Mouse (Mus musculus) kidney, adult 18-20 months (tissue): ENCODE measurements around the gene Lhpp.

ENCODE experiments used
- DNase-seq: peaks from one replicate; pipeline ENCODE4 v3.0.0; 2021

Lhpp gene

GRCm38 (mm10) chr7:132599071-132599975, 11.1 kb upstream of the Lhpp start, which contains the start of gene Nkx1-2:
Nkx1-2 (minus strand) TSS chr7:132599637.
- DNase-seq: no peak

GRCm38 (mm10) chr7:132600026-132600425, 10.4 kb upstream of the Lhpp start:
- DNase-seq: no peak

GRCm38 (mm10) chr7:132600926-132601325, 9.5 kb upstream of the Lhpp start:
- no peak for DNase-seq

GRCm38 (mm10) chr7:132604720-132605119, 5.7 kb upstream of the Lhpp start:
- no peak for DNase-seq

GRCm38 (mm10) chr7:132605689-132606088, 4.7 kb upstream of the Lhpp start:
- DNase-seq: no peak

GRCm38 (mm10) chr7:132608316-132609020, 2.0 kb upstream of the Lhpp start:
- DNase-seq: no peak

GRCm38 (mm10) chr7:132611530-132611929, 1.1 kb downstream of the Lhpp start:
- no peak for DNase-seq

- DNase-seq: no peak
These were observed 4.9 kb downstream of the Lhpp start for GRCm38 (mm10) chr7:132615346-132615745.

GRCm38 (mm10) chr7:132616391-132616790, 6.0 kb downstream of the Lhpp start:
- DNase-seq: no peak

GRCm38 (mm10) chr7:132617021-132617564, 6.7 kb downstream of the Lhpp start:
- no peak for DNase-seq

- no peak for DNase-seq
These were observed 9.1 kb downstream of the Lhpp start for GRCm38 (mm10) chr7:132619549-132619948.

- peak; percentile 38 for DNase-seq
These were observed 9.8 kb downstream of the Lhpp start for GRCm38 (mm10) chr7:132619975-132620918.

- peak; percentile 13 for DNase-seq
These were observed 13.7 kb downstream of the Lhpp start for GRCm38 (mm10) chr7:132624161-132624560.

GRCm38 (mm10) chr7:132626174-132626573, 15.7 kb downstream of the Lhpp start:
- DNase-seq: no peak

GRCm38 (mm10) chr7:132627448-132627847, 17.0 kb downstream of the Lhpp start:
- no peak for DNase-seq

GRCm38 (mm10) chr7:132631313-132631712, 20.9 kb downstream of the Lhpp start:
- DNase-seq: no peak

GRCm38 (mm10) chr7:132637292-132637691, 26.9 kb downstream of the Lhpp start:
- no peak for DNase-seq

- peak; percentile 19 for DNase-seq
These were observed 28.1 kb downstream of the Lhpp start for GRCm38 (mm10) chr7:132638446-132639087.

GRCm38 (mm10) chr7:132640946-132641345, 30.5 kb downstream of the Lhpp start:
- DNase-seq: peak; percentile 43

- DNase-seq: no peak
These were observed 31.2 kb downstream of the Lhpp start for GRCm38 (mm10) chr7:132641606-132642005.

- DNase-seq: no peak
These were observed 34.3 kb downstream of the Lhpp start for GRCm38 (mm10) chr7:132644605-132645279.
